Mouse (Mus musculus) thymus, postnatal 0 days (tissue): ENCODE measurements around the gene Rpe65. TPM values are rescaled to one million over a fixed set of nuclear protein-coding genes. Genes with fewer than 3 reads are reported as not detected.

Source experiments
- DNase-seq: peaks from one replicate; pipeline ENCODE4 v3.0.0-alpha.2; 2015; ENCODE audit warnings: low spot score
- polyA plus RNA-seq: library from polyadenylated mRNA; unstranded; fragments of >200 nt; fragmentation: Nextera tagmentation; extraction: Ambion mirVana; gene quantifications from 2 replicates; pipeline ENCODE4 v1.2.1, GENCODE M21; 2015

Rpe65 gene
- polyA plus RNA-seq, result not detected in 2 replicates

DNA sequence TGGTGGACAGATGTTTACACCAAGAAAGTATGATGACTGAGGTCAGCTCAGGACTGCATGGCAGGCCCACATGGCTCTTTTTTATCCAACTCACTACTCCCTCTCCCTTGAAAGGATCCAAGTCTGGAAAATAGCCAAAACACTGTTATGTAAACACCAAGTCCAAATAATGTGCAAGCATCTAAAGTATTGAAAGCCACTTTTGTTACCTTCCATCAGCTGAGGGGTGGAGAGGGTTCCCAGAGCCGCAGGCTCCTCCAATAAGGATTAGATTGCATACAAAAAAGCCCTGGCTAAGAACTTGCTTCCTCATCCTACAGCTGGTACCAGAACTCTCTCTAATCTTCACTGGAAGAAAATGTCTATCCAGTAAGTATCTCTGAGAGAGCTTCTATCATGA, at the start of gene Rpe65:
TSS of gene Rpe65 (plus strand) at position 301 of the 400 bp plus-strand sequence.
- DNase-seq, result no peak

DNA sequence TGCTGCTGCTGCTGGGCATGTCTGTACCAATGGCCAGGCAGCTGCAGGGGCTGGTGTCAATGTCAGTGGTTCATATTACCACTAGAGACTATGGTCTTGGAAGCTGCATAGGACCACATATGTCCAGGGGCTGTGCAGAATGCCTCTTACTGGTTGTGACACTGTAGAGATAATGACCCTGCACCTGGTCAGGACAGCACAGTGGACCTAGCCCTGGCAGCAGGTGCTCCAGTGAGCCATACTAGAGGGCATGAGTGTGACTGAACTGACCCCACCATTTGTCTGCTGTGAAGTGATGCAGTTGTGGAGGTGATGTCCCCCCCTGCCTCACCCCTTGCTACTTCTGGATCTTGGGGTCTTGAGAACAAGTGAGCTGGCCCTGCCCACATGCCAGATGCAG, 48.8 kb upstream of the Rpe65 start:
- no peak for DNase-seq

DNA sequence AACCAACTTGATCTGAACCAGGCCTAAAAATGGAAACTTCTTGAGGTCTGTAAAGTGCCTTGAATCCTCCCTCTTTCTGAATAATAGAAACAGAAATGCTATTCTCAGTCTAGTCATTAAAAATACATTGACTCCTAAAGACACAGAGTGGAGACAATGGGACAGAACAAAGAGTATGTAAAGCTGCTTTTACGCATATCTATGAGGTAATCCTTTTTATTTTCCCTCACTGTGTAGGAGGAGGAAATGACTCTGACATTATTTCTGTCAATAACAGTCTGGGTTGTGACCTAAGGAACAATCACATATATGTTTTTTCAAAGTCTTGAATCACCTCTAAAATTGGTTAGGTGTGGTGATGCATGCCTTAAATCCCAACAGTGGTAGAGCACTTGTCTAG, 16.0 kb downstream of the Rpe65 start:
- no peak for DNase-seq

DNA sequence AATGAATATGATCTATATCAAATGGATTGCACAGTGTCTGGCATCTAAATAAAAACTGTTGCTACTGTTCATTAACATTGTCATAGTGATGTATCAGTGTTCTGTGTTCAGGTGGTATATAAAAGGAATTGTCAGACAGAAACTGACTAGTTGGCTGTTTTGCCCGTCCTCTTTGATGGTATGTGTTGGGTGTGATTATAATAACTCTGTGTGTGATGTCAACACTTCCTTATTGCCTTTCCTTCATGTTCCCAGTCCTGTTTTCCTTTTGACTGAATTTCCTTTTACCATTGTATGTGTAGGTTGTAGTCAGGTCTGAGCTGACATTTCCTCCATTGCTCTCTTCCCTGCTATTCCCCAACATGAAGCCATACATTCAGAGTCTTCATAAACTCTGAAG, 22.1 kb downstream of the Rpe65 start:
- DNase-seq, result no peak

DNA sequence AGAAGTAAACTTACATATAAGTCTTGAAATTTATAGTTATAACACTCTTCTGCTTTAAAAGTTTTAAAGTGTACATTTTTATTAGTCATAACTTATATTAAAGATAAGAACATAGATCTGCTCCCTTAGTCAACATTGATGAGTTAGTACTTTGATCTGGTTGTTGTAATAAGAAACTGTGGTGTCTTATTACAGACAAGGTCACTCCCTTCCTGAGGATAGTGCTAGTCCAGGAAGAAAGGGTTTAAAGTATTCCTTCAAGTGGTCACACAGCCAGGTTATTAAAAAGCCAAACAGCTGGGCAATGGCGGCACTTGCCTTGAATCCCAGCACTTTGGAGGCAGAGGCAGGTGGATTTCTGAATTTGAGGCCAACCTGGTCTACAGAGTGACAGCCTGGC, 25.0 kb downstream of the Rpe65 start:
- no peak for DNase-seq

DNA sequence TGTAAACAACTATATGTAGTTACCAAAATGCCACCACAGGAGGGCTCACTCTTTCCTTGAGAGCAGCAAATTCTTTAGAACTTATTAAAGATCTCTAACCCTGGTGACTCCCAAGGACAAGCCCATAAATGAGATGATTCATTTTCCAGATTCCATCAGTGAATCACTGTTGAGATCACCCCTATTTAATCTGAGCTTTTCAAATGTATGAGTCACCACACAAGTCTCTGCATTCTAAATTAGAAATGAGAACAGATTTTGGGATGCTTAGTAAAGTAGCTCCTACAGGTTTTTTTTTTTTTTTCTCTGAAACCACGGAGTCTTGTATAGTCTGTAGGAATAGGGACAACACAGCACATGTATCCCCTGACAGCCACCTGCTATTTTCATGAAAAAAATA, 61.8 kb downstream of the Rpe65 start:
- DNase-seq, result no peak

DNA sequence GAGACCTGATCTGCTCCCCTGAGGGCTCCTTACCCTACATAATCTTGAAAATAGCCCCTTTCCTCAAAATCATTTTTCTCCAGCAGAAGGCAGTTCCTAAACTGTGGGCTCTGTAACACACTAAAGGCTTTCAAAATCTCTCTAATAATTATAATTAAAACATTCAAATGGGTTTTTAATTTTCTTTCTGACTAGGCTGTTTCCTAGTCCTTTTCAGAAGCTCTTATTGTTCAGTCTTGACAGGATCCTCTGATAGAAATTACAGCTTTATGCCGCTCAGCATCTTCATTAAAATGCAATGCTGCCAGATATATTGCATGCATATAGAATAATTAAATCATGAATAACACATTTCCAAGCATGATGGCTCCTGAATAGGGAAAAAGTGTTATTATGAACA, 64.4 kb downstream of the Rpe65 start:
- no peak for DNase-seq

Other genes starting within 250 kb of the Rpe65 start
- 34.0 and 34.3 TPM in 2 replicates for gene Depdc1a, start 103.7 kb upstream of the Rpe65 start, polyA plus RNA-seq
- gene Wls, start 240.5 kb downstream of the Rpe65 start, polyA plus RNA-seq, result 51.0 and 55.4 TPM in 2 replicates